ENCODE assay signal across 8 mouse cellular contexts in genomic region chrX:12091431-12092061, GRCm38 (mm10).
DNase-seq lines count a peak whose midpoint lies in the region; ATAC-seq lines count a peak whose summit lies in the region.

No protein-coding gene starts in this region.

- peak overlapping the region; percentile 97 for H3K27ac ChIP-seq in forebrain, embryonic 12.5 days
- peak overlapping the region; percentile 94 for H3K27ac ChIP-seq in hindbrain, embryonic 12.5 days
- H3K27ac ChIP-seq in limb, embryonic 12.5 days = peak overlapping the region; percentile 85
- peak overlapping the region; percentile 77 for H3K27ac ChIP-seq in midbrain, embryonic 16.5 days (ENCODE audit: low read length)

- H3K4me2 ChIP-seq in forebrain, embryonic 12.5 days = peak overlapping the region; percentile 83
- peak overlapping the region; percentile 91 for H3K4me2 ChIP-seq in hindbrain, embryonic 12.5 days (replicated peaks)
- H3K4me2 ChIP-seq in limb, embryonic 12.5 days = peak overlapping the region; percentile 87
- H3K4me2 ChIP-seq in midbrain, embryonic 16.5 days (ENCODE audit: low read length) = peak overlapping the region; percentile 88

- no peak for ATAC-seq in forebrain, embryonic 12.5 days (ENCODE audit: low FRiP score)
- ATAC-seq in hindbrain, embryonic 12.5 days (ENCODE audit: low FRiP score) = no peak
- peak; percentile 15; the same call in 1 of the 2 replicates for ATAC-seq in limb, embryonic 12.5 days (ENCODE audit: insufficient number of reproducible peaks, insufficient read depth, low FRiP score, low TSS enrichment, low read depth)
- ATAC-seq in midbrain, embryonic 16.5 days = no peak

- WGBS in forebrain, embryonic 12.5 days = 4% methylated on average over 34 of the region's 56 CpGs
- under 1% methylated on average over 40 of the region's 56 CpGs for WGBS in hindbrain, embryonic 12.5 days
- 3% methylated on average over 39 of the region's 56 CpGs for WGBS in limb, embryonic 12.5 days
- under 1% methylated on average over 31 of the region's 56 CpGs for WGBS in midbrain, embryonic 16.5 days

- H3K4me1 ChIP-seq in forebrain, embryonic 12.5 days = peaks cover 33% of the 10 kb centered on the region
- H3K4me1 ChIP-seq in hindbrain, embryonic 12.5 days = peaks cover 27% of the 10 kb centered on the region
- peaks cover 34% of the 10 kb centered on the region for H3K4me1 ChIP-seq in limb, embryonic 12.5 days (replicated peaks)
- peaks cover 14% of the 10 kb centered on the region for H3K4me1 ChIP-seq in midbrain, embryonic 16.5 days (ENCODE audit: control insufficient read depth, insufficient read depth, low read length)

- H3K9ac ChIP-seq in forebrain, embryonic 12.5 days = peak overlapping the region; percentile 68
- H3K9ac ChIP-seq in hindbrain, embryonic 12.5 days = peak overlapping the region; percentile 77
- H3K9ac ChIP-seq in limb, embryonic 12.5 days (replicated peaks) = peak overlapping the region; percentile 70
- H3K9ac ChIP-seq in midbrain, embryonic 16.5 days (ENCODE audit: low read depth, low read length) = peak overlapping the region; percentile 66

- H3K27me3 ChIP-seq in forebrain, embryonic 12.5 days = peaks cover 84% of the 10 kb centered on the region
- H3K27me3 ChIP-seq in hindbrain, embryonic 12.5 days = peaks cover 82% of the 10 kb centered on the region
- H3K27me3 ChIP-seq in limb, embryonic 12.5 days = peaks cover 93% of the 10 kb centered on the region
- H3K27me3 ChIP-seq in midbrain, embryonic 16.5 days (ENCODE audit: control insufficient read depth, insufficient read depth, low read depth, low read length) = peaks cover 11% of the 10 kb centered on the region

- no peaks in the 10 kb centered on the region for H3K9me3 ChIP-seq in forebrain, embryonic 12.5 days
- H3K9me3 ChIP-seq in hindbrain, embryonic 12.5 days (replicated peaks) = no peaks in the 10 kb centered on the region
- no peaks in the 10 kb centered on the region for H3K9me3 ChIP-seq in limb, embryonic 12.5 days
- H3K9me3 ChIP-seq in midbrain, embryonic 16.5 days (replicated peaks; ENCODE audit: control insufficient read depth, low read length, poor library complexity, severe bottlenecking) = no peaks in the 10 kb centered on the region

- DNase-seq in gastrocnemius, adult 18-20 months (ENCODE audit: low spot score) = peak; percentile 58
- no peak for DNase-seq in gastrocnemius, adult 8-10 months (ENCODE audit: low spot score in 2 of 2)
- peak; percentile 52 to 53 for DNase-seq in adrenal gland, adult 18-20 months (ENCODE audit: low spot score in 2 of 2)
- DNase-seq in thymus, postnatal 14 days = peak; percentile 51

- H3K36me3 ChIP-seq in forebrain, embryonic 12.5 days (replicated peaks) = no peaks in the 10 kb centered on the region
- no peaks in the 10 kb centered on the region for H3K36me3 ChIP-seq in hindbrain, embryonic 12.5 days
- no peaks in the 10 kb centered on the region for H3K36me3 ChIP-seq in limb, embryonic 12.5 days
- no peaks in the 10 kb centered on the region for H3K36me3 ChIP-seq in midbrain, embryonic 16.5 days (ENCODE audit: control insufficient read depth, insufficient read depth, low read length)

- peak overlapping the region; percentile 50 for H3K4me3 ChIP-seq in forebrain, embryonic 12.5 days (replicated peaks)
- peak overlapping the region; percentile 46 for H3K4me3 ChIP-seq in hindbrain, embryonic 12.5 days
- peak overlapping the region; percentile 53 for H3K4me3 ChIP-seq in limb, embryonic 12.5 days (replicated peaks)
- H3K4me3 ChIP-seq in midbrain, embryonic 16.5 days (ENCODE audit: low read depth, low read length) = peak overlapping the region; percentile 46

Comparison
In these comparisons a context has a peak if more than half of its experiments do, and no peak if none do; other contexts are left out.
1. DNase-seq: peak in gastrocnemius, adult 18-20 months (single experiment), adrenal gland, adult 18-20 months (2 of 2) and thymus, postnatal 14 days (single experiment); none in gastrocnemius, adult 8-10 months (0 of 2).
2. Peak in every context shown above with its lines, with median percentiles within 50 percentile points of each other: H3K27ac ChIP-seq, H3K4me2 ChIP-seq, H3K4me3 ChIP-seq and H3K9ac ChIP-seq.